Mouse (Mus musculus) MEL (cell line): Measurements from ENCODE around the gene Epb41l4b.

Source experiments
- BHLHE40 ChIP-seq: IDR thresholded peaks from 2 replicates; pipeline ENCODE4 v1.6.1; 2012; ENCODE audit warnings: low read depth, mild to moderate bottlenecking, inconsistent platforms, low read length, improper control_type of control experiment, borderline replicate concordance
- CHD2 ChIP-seq: IDR thresholded peaks from 2 replicates; pipeline ENCODE4 v1.6.1; 2011; ENCODE audit warnings: low read length, improper control_type of control experiment
- CTCF ChIP-seq, 3 experiments: IDR thresholded peaks in 2 of 3; conservative IDR thresholded peaks in 1 of 3; 2 replicates each; pipeline ENCODE4 v1.5.1; 2011 to 2012; ENCODE audit warnings: low read length in 3 of 3, low read depth in 2 of 3, mild to moderate bottlenecking in 2 of 3, improper control_type of control experiment in 1 of 3, inconsistent platforms in 1 of 3, mixed read lengths in 1 of 3, moderate library complexity in 1 of 3; ENCODE audit not compliant: control insufficient read depth in 1 of 3, insufficient read depth in 1 of 3, poor library complexity in 1 of 3, severe bottlenecking in 1 of 3
- EP300 ChIP-seq, 2 experiments: IDR thresholded peaks; 2 replicates each; pipeline ENCODE4 v1.6.1; 2011; ENCODE audit warnings: improper control_type of control experiment in 2 of 2, low read length in 2 of 2, low read depth in 1 of 2, mild to moderate bottlenecking in 1 of 2
- HCFC1 ChIP-seq: IDR thresholded peaks from 2 replicates; pipeline ENCODE4 v1.6.1; 2012; ENCODE audit warnings: low read depth, mild to moderate bottlenecking, inconsistent platforms, low read length, improper control_type of control experiment, moderate library complexity
- KAT2A ChIP-seq: conservative IDR thresholded peaks from 2 replicates; pipeline ENCODE4 v1.6.1; 2012; ENCODE audit warnings: low read depth, low read length, improper control_type of control experiment, inconsistent platforms
- MAFK ChIP-seq: IDR thresholded peaks from 2 replicates; pipeline ENCODE4 v1.6.1; 2011; ENCODE audit warnings: low read depth, mild to moderate bottlenecking, low read length, improper control_type of control experiment, borderline replicate concordance
- POLR2A ChIP-seq, 2 experiments: IDR thresholded peaks; 2 replicates each; pipeline ENCODE4 v1.6.1; 2011 to 2012; ENCODE audit warnings: low read length in 2 of 2, mild to moderate bottlenecking in 2 of 2, control low read depth in 1 of 2, improper control_type of control experiment in 1 of 2, low read depth in 1 of 2, moderate library complexity in 1 of 2; ENCODE audit not compliant: control insufficient read depth in 1 of 2, insufficient read depth in 1 of 2, poor library complexity in 1 of 2
- POLR2AphosphoS2 ChIP-seq: IDR thresholded peaks from 2 replicates; pipeline ENCODE4 v1.6.1; 2011; ENCODE audit warnings: low read length, improper control_type of control experiment
- ZKSCAN1 ChIP-seq: IDR thresholded peaks from 2 replicates; pipeline ENCODE4 v1.6.1; 2012; ENCODE audit warnings: low read depth, mild to moderate bottlenecking, inconsistent platforms, low read length, improper control_type of control experiment, moderate library complexity
- ZNF384 ChIP-seq: IDR thresholded peaks from 2 replicates; pipeline ENCODE4 v1.6.1; 2012; ENCODE audit warnings: low read depth, mild to moderate bottlenecking, inconsistent platforms, low read length, improper control_type of control experiment

- TF ChIP-seq EP300 (IDR thresholded peaks at IDR 0.05; ENCODE audit: low read depth in 1 of 2, low read length in 2 of 2) (no peak), CTCF (IDR thresholded peaks at IDR 0.05 in 2 of 3, conservative IDR thresholded peaks at IDR 0.05 in 1 of 3; ENCODE audit: control insufficient read depth in 1 of 3, insufficient read depth in 1 of 3, low read depth in 2 of 3, low read length in 3 of 3, poor library complexity in 1 of 3, severe bottlenecking in 1 of 3) (no peak), ZKSCAN1 (no peak), POLR2AphosphoS2 (no peak), KAT2A (no peak), HCFC1 (no peak), POLR2A (IDR thresholded peaks at IDR 0.05; ENCODE audit: control insufficient read depth in 1 of 2, insufficient read depth in 1 of 2, low read depth in 1 of 2, low read length in 2 of 2, poor library complexity in 1 of 2) (no peak), CHD2 (no peak), MAFK (no peak), ZNF384 (no peak), BHLHE40 (no peak)
These were observed 119.7 kb downstream of the Epb41l4b start for GRCm38 (mm10) chr4:57023527-57023926.
